Mouse (Mus musculus) thymus, adult 2 months (tissue): ENCODE results near the gene Fndc4. TPM values are rescaled to one million over a fixed set of nuclear protein-coding genes. Genes with fewer than 3 reads are reported as not detected.

Experiments
- DNase-seq: peaks from one replicate; pipeline ENCODE4 v3.0.0; 2021
- H3K27ac ChIP-seq: fragments of 200-500 bp; 2 replicates; pipeline ENCODE4 v1.5.1; 2012; ENCODE audit warnings: low read length, control low read depth; ENCODE audit not compliant: control insufficient read depth, insufficient read depth
- H3K27me3 ChIP-seq: fragments of 200-500 bp; 2 replicates; pipeline ENCODE4 v1.6.1; 2012; ENCODE audit warnings: mild to moderate bottlenecking, low read length, moderate library complexity, mixed read lengths; ENCODE audit not compliant: control insufficient read depth, insufficient read depth
- H3K36me3 ChIP-seq: fragments of 200-500 bp; 2 replicates; pipeline ENCODE4 v1.6.1; 2012; ENCODE audit warnings: mild to moderate bottlenecking, low read length, moderate library complexity; ENCODE audit not compliant: control insufficient read depth, insufficient read depth
- H3K4me1 ChIP-seq: fragments of 200-500 bp; replicated peaks from 2 replicates; pipeline ENCODE4 v1.6.1; 2012; ENCODE audit warnings: low read length; ENCODE audit not compliant: control insufficient read depth, insufficient read depth
- H3K4me3 ChIP-seq: fragments of 200-500 bp; 2 replicates; pipeline ENCODE4 v1.5.1; 2012; ENCODE audit warnings: mild to moderate bottlenecking, low read length, control low read depth, moderate library complexity; ENCODE audit not compliant: control insufficient read depth, insufficient read depth
- CTCF ChIP-seq: fragments of 200-500 bp; IDR thresholded peaks from 2 replicates; pipeline ENCODE4 v1.5.1; 2012; ENCODE audit warnings: mild to moderate bottlenecking, control low read depth, low read length, moderate library complexity, borderline replicate concordance; ENCODE audit not compliant: control insufficient read depth, poor library complexity, insufficient read depth; ENCODE audit errors: extremely low read depth
- POLR2A ChIP-seq: fragments of 200-500 bp; IDR thresholded peaks from 2 replicates; pipeline ENCODE4 v1.6.1; 2012; ENCODE audit warnings: mild to moderate bottlenecking, low read length, control low read depth, moderate library complexity; ENCODE audit not compliant: control insufficient read depth, poor library complexity, insufficient read depth; ENCODE audit errors: extremely low read depth
- WGBS: fragments of 180-500 bp; shearing (Covaris S2); methylation state at CpG from one replicate; pipeline ENCODE4 v1.1.7; 2018; 5-methylcytosine and 5-hydroxymethylcytosine counted together
- polyA plus RNA-seq: library from polyadenylated mRNA; depleted of rRNA; stranded (reverse); fragments of >200 nt; gene quantifications from 2 replicates; pipeline ENCODE4 v1.2.3, GENCODE M21; 2012

Gene Fndc4
- polyA plus RNA-seq, 1 experiment, result 2.4 TPM

DNA sequence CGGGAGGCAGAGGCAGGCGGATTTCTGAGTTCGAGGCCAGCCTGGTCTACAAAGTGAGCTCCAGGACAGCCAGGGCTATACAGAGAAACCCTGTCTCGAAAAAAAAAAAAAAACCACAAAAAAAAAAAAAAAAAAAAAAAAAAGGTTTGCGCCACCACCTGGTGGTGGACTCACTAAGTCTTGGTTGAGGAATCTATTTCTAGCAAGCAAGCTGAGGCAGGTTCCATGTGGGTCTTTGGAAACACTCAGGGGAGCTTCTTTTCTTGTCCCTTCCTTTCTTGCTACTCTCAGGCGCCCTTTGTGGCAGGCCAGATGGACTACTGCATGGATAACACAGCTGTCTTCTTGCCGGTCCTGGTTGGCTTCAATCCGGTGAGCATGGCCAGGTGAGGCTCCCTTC, 6.0 kb upstream of the Fndc4 start:
- no peaks in the 10 kb centered on the region for H3K4me1 ChIP-seq
- no peaks in the 10 kb centered on the region; the same call in 1 of the 2 replicates for H3K27me3 ChIP-seq
- TF ChIP-seq POLR2A (no peak), CTCF (no peak)
- no peaks in the 10 kb centered on the region for H3K36me3 ChIP-seq
- no peak for DNase-seq
- no peak overlapping the region for H3K27ac ChIP-seq
- no peak overlapping the region for H3K4me3 ChIP-seq
- 50% methylated on average over 8 of the region's 8 CpGs for WGBS

DNA sequence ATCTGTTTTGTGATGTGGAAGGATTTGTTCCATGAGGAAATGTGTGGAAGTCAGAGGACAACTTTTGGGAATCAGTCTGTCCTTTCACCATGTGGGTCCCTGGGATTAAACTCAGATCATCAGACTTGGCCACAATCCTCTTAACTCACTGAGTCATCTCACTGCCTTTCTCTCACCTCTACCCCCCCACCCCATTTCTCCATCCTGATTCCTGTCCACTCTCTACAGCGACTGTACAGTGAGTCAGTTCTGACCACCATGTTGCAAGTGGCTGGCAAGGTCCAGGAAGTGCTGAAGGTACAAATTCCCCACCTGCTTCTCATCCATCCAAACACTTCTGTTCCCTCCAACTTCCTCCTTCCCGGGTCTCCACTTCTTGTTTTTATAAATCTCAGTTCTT, 2.6 kb upstream of the Fndc4 start:
- H3K27me3 ChIP-seq, result peaks cover 11% of the 10 kb centered on the region
- DNase-seq, result no peak
- H3K4me1 ChIP-seq, result 0 out of 2 replicates have a peak, but pooled peaks cover 6% of the 10 kb centered on the region
- TF ChIP-seq CTCF (no peak), POLR2A (no peak)
- no peak overlapping the region for H3K4me3 ChIP-seq
- H3K36me3 ChIP-seq, result no peaks in the 10 kb centered on the region
- 16% methylated on average over 2 of the region's 2 CpGs for WGBS
- H3K27ac ChIP-seq, result no peak overlapping the region

DNA sequence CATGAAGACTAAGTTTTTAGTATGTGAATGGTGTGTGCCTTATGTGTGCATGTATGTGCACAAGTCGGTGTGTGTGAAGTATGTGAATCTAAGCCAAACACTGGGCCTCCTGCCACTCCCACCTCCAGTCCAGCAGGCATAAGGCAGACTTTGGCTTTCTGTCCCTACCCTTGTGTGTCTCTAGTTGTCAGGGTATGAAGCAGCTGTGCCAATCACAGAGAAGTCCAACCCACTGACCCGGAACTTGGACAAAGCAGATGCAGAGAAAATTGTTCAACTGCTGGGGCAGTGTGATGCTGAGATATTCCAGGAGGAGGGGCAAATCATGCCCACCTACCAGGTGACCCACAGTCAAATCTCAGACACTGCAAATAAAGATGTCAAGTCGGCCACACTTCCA, 2.1 kb upstream of the Fndc4 start:
- 0 out of 2 replicates have a peak, but pooled peaks cover 6% of the 10 kb centered on the region for H3K4me1 ChIP-seq
- no peak for TF ChIP-seq POLR2A
- no peak for TF ChIP-seq CTCF
- H3K36me3 ChIP-seq, result no peaks in the 10 kb centered on the region
- WGBS, result 75% methylated on average over 3 of the region's 3 CpGs
- H3K27ac ChIP-seq, result no peak overlapping the region
- peaks cover 11% of the 10 kb centered on the region for H3K27me3 ChIP-seq
- DNase-seq, result no peak
- H3K4me3 ChIP-seq, result no peak overlapping the region

DNA sequence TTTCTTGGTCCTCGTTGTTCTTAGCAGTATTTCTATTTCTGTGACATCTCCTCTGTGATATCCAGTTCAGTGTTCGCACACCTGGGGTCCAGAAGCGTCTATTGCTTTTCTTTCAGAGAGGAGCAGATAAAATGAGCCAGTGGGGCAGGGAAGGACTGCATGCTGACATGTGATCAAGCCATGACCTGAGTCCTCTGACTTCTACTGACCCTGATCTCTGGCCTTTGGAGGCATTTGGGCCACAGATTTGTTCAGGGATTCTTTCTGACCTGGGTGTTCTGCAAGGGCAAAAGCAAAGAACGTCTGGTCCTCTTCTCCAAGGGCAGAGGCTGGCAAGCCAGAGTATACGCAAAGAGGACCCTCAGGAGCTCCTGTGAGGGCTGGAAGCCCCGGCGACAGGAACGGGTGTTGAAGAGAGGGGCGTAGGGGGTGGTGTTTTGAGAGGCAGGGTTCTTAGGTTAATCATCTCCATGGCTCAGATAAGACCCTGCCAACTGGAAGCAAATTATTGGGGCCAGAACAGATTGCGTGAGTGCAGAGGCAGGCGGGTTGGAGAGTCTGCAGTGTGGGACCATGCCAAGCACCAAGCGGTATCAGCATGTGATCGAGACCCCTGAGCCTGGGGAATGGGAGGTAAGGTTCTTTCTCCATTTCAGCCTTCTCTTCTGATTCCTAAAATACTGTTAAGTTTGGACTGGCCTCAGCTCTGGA, 1.3 kb upstream of the Fndc4 start, which contains the start of gene Gckr:
Gckr (plus strand) TSS at position 397 of the 711 bp plus-strand sequence.
- TF ChIP-seq POLR2A (no peak), CTCF (no peak)
- no peak for DNase-seq
- Histone ChIP-seq H3K27me3 (peaks cover 11% of the 10 kb centered on the region), H3K27ac (no peak within 1 kb of the TSS), H3K36me3 (no peaks in the 10 kb centered on the region), H3K4me3 (no peak within 1 kb of the TSS), H3K4me1 (0 out of 2 replicates have a peak, but pooled peaks cover 6% of the 10 kb centered on the region)
- 84% methylated on average over 13 of the region's 13 CpGs for WGBS

DNA sequence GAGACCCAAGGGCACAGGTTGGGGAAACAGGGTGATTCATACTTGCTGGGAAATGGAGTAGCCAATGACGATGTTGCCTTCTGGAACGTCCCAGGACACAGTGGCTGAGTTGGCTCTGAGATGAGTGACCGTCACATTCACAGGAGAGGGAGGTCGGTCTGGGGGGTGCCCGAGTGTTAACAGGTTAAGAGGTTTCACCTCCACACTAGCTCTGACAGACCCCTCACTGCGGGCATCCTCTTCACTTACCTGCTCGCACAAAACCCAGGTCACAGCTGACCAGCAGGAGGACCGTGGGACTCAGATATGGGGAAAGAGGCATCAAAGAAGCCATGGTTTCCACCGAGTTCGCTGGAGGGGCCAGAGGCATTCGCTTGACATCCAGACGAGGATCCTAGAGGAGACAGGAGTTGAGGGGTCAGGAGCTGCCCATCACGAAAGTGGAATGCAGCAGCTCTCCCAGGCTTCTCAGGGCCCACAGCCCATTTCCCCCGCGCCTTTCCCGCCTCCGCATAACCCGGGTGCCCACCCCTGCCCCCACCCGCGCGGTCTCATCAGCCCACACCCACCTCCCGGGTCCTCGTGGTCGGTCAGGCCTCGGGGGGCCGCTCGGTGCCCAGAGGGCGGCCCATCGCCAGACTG, 795 bp downstream of the Fndc4 start:
- H3K27ac ChIP-seq, result no peak overlapping the region
- TF ChIP-seq CTCF, result no peak
- TF ChIP-seq POLR2A, result no peak
- H3K4me3 ChIP-seq, result peak overlapping the region; percentile 32
- DNase-seq, result no peak
- 31% methylated on average over 29 of the region's 29 CpGs for WGBS
- peaks cover 11% of the 10 kb centered on the region for H3K4me1 ChIP-seq
- peaks cover 11% of the 10 kb centered on the region for H3K27me3 ChIP-seq
- no peaks in the 10 kb centered on the region for H3K36me3 ChIP-seq

DNA sequence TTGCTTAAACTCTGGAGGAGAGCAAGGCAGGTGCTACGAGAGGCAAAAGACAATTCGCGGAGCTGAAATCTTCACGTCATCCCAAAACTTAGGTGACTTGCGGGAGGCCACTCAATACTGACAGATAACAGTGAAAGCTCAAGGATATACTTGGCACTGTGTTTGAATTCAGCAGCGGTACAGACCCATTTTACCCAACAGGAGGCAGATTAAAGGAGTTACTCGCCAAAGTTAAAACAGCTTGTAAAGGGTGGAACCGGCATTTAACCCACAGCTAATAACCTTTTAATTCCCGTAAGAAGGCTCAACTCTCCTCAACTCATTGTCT, 4.6 kb downstream of the Fndc4 start:
- peaks cover 11% of the 10 kb centered on the region for H3K4me1 ChIP-seq
- 6% methylated on average over 9 of the region's 9 CpGs for WGBS
- no peak for DNase-seq

More for the DNA sequence above, 4.6 kb downstream of the Fndc4 start:
- H3K4me3 ChIP-seq, result peak overlapping the region; percentile 58
- H3K27ac ChIP-seq, result peak overlapping the region; percentile 52
- no peaks in the 10 kb centered on the region for H3K36me3 ChIP-seq
- no peak; the same call in 1 of the 2 replicates for TF ChIP-seq POLR2A
- TF ChIP-seq CTCF, result no peak
- peaks cover 11% of the 10 kb centered on the region for H3K27me3 ChIP-seq
